ENCODE assay signal across 7 mouse cellular contexts in genomic region chr12:80197343-80197742, GRCm38 (mm10).
A peak's percentile ranks its signal among the peaks of the same experiment; 100 is the strongest.
DNase-seq lines count a peak whose midpoint lies in the region; ATAC-seq and TF ChIP-seq lines count a peak whose summit lies in the region.

No protein-coding gene starts in this region.

- peak; percentile 86 for TF ChIP-seq CTCF in kidney, adult 2 months (conservative IDR thresholded peaks at IDR 0.05; ENCODE audit: insufficient read depth, insufficient read length, low read depth, low read length)
- TF ChIP-seq CTCF in embryonic fibroblast, embryonic 13.5 days (IDR thresholded peaks at IDR 0.05; ENCODE audit: borderline replicate concordance, insufficient read depth, low read length) = peak; percentile 69; the same call in 1 of the 2 replicates

- no peaks in the 10 kb centered on the region for H3K4me1 ChIP-seq in kidney, adult 2 months (ENCODE audit: control insufficient read depth, insufficient read depth, low read length)
- H3K4me1 ChIP-seq in kidney, embryonic 14.5 days (ENCODE audit: control insufficient read depth, insufficient read depth, low read length) = 0 out of 2 replicates have a peak, but pooled peaks cover 3% of the 10 kb centered on the region
- H3K4me1 ChIP-seq in embryonic fibroblast, embryonic 13.5 days (ENCODE audit: control insufficient read depth, insufficient read depth, low read length) = 0 out of 2 replicates have a peak, but pooled peaks cover 2% of the 10 kb centered on the region
- no peaks in the 10 kb centered on the region for H3K4me1 ChIP-seq in limb, embryonic 10.5 days

- no peak for ATAC-seq in kidney, embryonic 14.5 days (ENCODE audit: low FRiP score, low TSS enrichment)

- no peak overlapping the region for H3K27ac ChIP-seq in kidney, adult 2 months (ENCODE audit: insufficient read depth, low read depth, low read length)
- no peak overlapping the region for H3K27ac ChIP-seq in kidney, embryonic 14.5 days (ENCODE audit: low read depth, low read length)
- H3K27ac ChIP-seq in embryonic fibroblast, embryonic 13.5 days (ENCODE audit: insufficient read depth, low read length) = no peak overlapping the region
- no peak overlapping the region for H3K27ac ChIP-seq in limb, embryonic 10.5 days

- H3K36me3 ChIP-seq in kidney, adult 2 months (ENCODE audit: control insufficient read depth, insufficient read depth, low read length) = no peaks in the 10 kb centered on the region
- H3K36me3 ChIP-seq in kidney, embryonic 14.5 days (ENCODE audit: control insufficient read depth, insufficient read depth, low read length) = peaks cover 44% of the 10 kb centered on the region
- H3K36me3 ChIP-seq in limb, embryonic 10.5 days = peaks cover 98% of the 10 kb centered on the region

- H3K4me3 ChIP-seq in kidney, adult 2 months (ENCODE audit: insufficient read depth, low read depth, low read length) = no peak overlapping the region
- no peak overlapping the region for H3K4me3 ChIP-seq in kidney, embryonic 14.5 days (ENCODE audit: low read length)
- H3K4me3 ChIP-seq in embryonic fibroblast, embryonic 13.5 days (ENCODE audit: insufficient read depth, low read length) = no peak overlapping the region
- no peak overlapping the region for H3K4me3 ChIP-seq in limb, embryonic 10.5 days

- H3K4me2 ChIP-seq in kidney, embryonic 14.5 days (replicated peaks; ENCODE audit: low read depth, low read length) = no peak overlapping the region

- no peaks in the 10 kb centered on the region for H3K27me3 ChIP-seq in kidney, adult 2 months (replicated peaks; ENCODE audit: control insufficient read depth, insufficient read depth, low read length)
- H3K27me3 ChIP-seq in kidney, embryonic 14.5 days (ENCODE audit: control insufficient read depth, insufficient read depth, low read length) = no peaks in the 10 kb centered on the region
- H3K27me3 ChIP-seq in limb, embryonic 10.5 days (ENCODE audit: low read depth, poor library complexity, severe bottlenecking) = no peaks in the 10 kb centered on the region

- peak; percentile 59 for DNase-seq in kidney, adult 2 months
- peak; percentile 75 for DNase-seq in ES-CJ7 (ENCODE audit: low read depth, low spot score)
- peak; percentile 76 for DNase-seq in adrenal gland, postnatal 14 days
- DNase-seq in limb, embryonic 10.5 days (ENCODE audit: low spot score) = peak; percentile 79
- peak; percentile 28 for DNase-seq in retina, adult 2 months (ENCODE audit: low read depth, low spot score)

- no peak overlapping the region for H3K9ac ChIP-seq in kidney, embryonic 14.5 days (ENCODE audit: low read depth, low read length)

- 73% methylated on average over 10 of the region's 10 CpGs for WGBS in kidney, adult 2 months
- 76% methylated on average over 10 of the region's 10 CpGs for WGBS in kidney, embryonic 14.5 days
- 81% methylated on average over 10 of the region's 10 CpGs for WGBS in limb, embryonic 10.5 days

- H3K9me3 ChIP-seq in kidney, embryonic 14.5 days (ENCODE audit: control insufficient read depth, low read length) = no peaks in the 10 kb centered on the region
- H3K9me3 ChIP-seq in limb, embryonic 10.5 days (replicated peaks) = no peaks in the 10 kb centered on the region; the same call in 1 of the 2 replicates

- TF ChIP-seq POLR2A in kidney, adult 2 months (IDR thresholded peaks at IDR 0.05; ENCODE audit: low read depth, low read length) = no peak
- no peak for TF ChIP-seq POLR2A in embryonic fibroblast, embryonic 13.5 days (IDR thresholded peaks at IDR 0.05; ENCODE audit: low read depth, low read length)

Comparison
In these comparisons a context has a peak if more than half of its experiments do, and no peak if none do; other contexts are left out.
1. DNase-seq: peak in every context shown above with its lines; median percentile 79 in limb, embryonic 10.5 days; 76 in adrenal gland, postnatal 14 days; 75 in ES-CJ7; 59 in kidney, adult 2 months; 28 in retina, adult 2 months.